Mouse (Mus musculus): ENCODE results near the gene Ssrp1.

Gene Ssrp1

GRCm38 (mm10) chr2:85038336-85038735 lies 1.3 kb downstream of the Ssrp1 start:
- DNase-seq = peak; percentile 86

- peak; percentile 82 for DNase-seq
Measured at GRCm38 (mm10) chr2:85043623-85044022, 6.6 kb downstream of the Ssrp1 start.

- DNase-seq = no peak
Measured at GRCm38 (mm10) chr2:85046222-85046621, 9.2 kb downstream of the Ssrp1 start.

GRCm38 (mm10) chr2:85047081-85047480 lies 10.0 kb downstream of the Ssrp1 start:
- peak; percentile 95 for DNase-seq

- DNase-seq = peak; percentile 100
Measured at GRCm38 (mm10) chr2:85047596-85048167, 10.6 kb downstream of the Ssrp1 start, which contains the start of gene Tnks1bp1. Gene Tnks1bp1 (plus strand): TSS chr2:85048022.

GRCm38 (mm10) chr2:85048168-85048751 lies 11.2 kb downstream of the Ssrp1 start:
- peak; percentile 99 for DNase-seq

GRCm38 (mm10) chr2:85049277-85049676 lies 12.2 kb downstream of the Ssrp1 start:
- DNase-seq = peak; percentile 95

GRCm38 (mm10) chr2:85050001-85050634 lies 13.1 kb downstream of the Ssrp1 start:
- peak; percentile 99 for DNase-seq

- DNase-seq = peak; percentile 98
Measured at GRCm38 (mm10) chr2:85050746-85051145, 13.7 kb downstream of the Ssrp1 start.

GRCm38 (mm10) chr2:85053192-85053816 lies 16.3 kb downstream of the Ssrp1 start:
- DNase-seq = peak; percentile 94

GRCm38 (mm10) chr2:85056711-85057110 lies 19.7 kb downstream of the Ssrp1 start:
- DNase-seq = peak; percentile 95

- DNase-seq = no peak
Measured at GRCm38 (mm10) chr2:85059677-85060076, 22.6 kb downstream of the Ssrp1 start.

- peak; percentile 98 for DNase-seq
Measured at GRCm38 (mm10) chr2:85060591-85061060, 23.6 kb downstream of the Ssrp1 start.

- DNase-seq = no peak
Measured at GRCm38 (mm10) chr2:85061107-85061541, 24.1 kb downstream of the Ssrp1 start.

GRCm38 (mm10) chr2:85065141-85065875 lies 28.3 kb downstream of the Ssrp1 start:
- peak; percentile 97 for DNase-seq

- no peak for DNase-seq
Measured at GRCm38 (mm10) chr2:85066937-85067336, 29.9 kb downstream of the Ssrp1 start.

GRCm38 (mm10) chr2:85067903-85068625 lies 31.0 kb downstream of the Ssrp1 start:
- peak; percentile 89 for DNase-seq

GRCm38 (mm10) chr2:85068626-85069025 lies 31.6 kb downstream of the Ssrp1 start:
- no peak for DNase-seq

- peak; percentile 91 for DNase-seq
Measured at GRCm38 (mm10) chr2:85070086-85070485, 33.1 kb downstream of the Ssrp1 start.

GRCm38 (mm10) chr2:85071921-85072320 lies 34.9 kb downstream of the Ssrp1 start:
- DNase-seq = peak; percentile 81

- DNase-seq = no peak
Measured at GRCm38 (mm10) chr2:85073751-85074150, 36.7 kb downstream of the Ssrp1 start.
